Mouse (Mus musculus): ENCODE data around the gene Ldlrad3.

- TF ChIP-seq CTCF (IDR thresholded peaks at IDR 0.05; ENCODE audit: low read depth, low read length): no peak
- TF ChIP-seq POLR2A (IDR thresholded peaks at IDR 0.05; ENCODE audit: borderline replicate concordance, low read depth, low read length): no peak
These were observed 187.1 kb downstream of the Ldlrad3 start for GRCm38 (mm10) chr2:101998911-101999572.
